Mouse (Mus musculus) megakaryocyte, embryonic 14.5 days (primary cell): ENCODE data around the gene Trp53i13.

ENCODE experiments used
- FLI1 ChIP-seq: IDR thresholded peaks from 2 replicates; pipeline ENCODE4 v1.6.1; 2012; ENCODE audit warnings: low read length, inconsistent platforms, mixed read lengths
- GATA1 ChIP-seq: IDR thresholded peaks from 3 replicates; pipeline ENCODE4 v1.6.1; 2012; ENCODE audit warnings: mixed read lengths, low read length, inconsistent platforms, borderline replicate concordance

DNA sequence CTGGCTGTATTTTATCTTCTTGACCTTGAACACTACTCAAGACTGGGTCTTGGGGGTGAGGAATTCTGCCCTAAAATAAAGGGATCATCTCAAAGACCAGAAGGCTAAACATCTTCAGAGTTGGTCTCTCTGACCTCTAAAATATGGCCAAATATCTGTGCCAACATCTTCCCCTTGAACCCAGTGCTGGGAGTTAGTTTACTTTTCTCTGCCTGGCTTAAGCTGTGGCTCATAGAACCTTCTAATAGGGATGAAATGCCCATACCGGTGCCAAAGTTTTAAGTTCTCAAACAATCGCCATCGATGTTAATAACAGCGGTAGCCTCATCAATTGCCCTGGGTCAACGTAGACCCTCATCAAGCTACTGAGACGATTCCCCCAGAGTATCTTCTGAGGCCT is 53.9 kb downstream of the Trp53i13 start:
- TF ChIP-seq FLI1 (no peak), GATA1 (no peak)
